Mouse (Mus musculus): ENCODE results near the gene Trim67.

DNA sequence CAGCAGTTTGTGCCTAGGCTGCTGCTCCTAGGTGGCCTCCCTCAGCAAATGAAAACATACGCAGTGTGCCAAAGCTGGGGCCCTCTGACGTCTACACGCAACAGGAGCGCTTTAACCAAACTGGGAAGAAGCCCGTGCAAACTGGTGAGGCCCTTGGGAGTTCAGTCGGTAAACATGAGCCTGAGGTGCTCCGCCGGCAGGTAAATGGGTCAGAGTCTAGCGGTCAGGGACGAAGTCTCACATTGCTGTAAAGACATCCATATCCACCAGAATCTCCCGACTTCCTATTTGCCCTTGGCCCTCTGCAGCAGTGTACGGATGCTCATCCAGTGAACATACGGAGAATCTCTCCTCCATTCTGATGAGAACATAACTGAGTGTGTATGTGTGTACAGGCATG, 46.2 kb upstream of the Trim67 start:
- no peak for TF ChIP-seq POLR2A (IDR thresholded peaks at IDR 0.05; ENCODE audit: control insufficient read depth, extremely low read depth, insufficient read depth, low read length, poor library complexity)
- no peak for TF ChIP-seq CTCF (IDR thresholded peaks at IDR 0.05; ENCODE audit: borderline replicate concordance, control insufficient read depth, extremely low read depth, insufficient read depth, low read length, poor library complexity)

All from thymus, adult 2 months (tissue).